Mouse (Mus musculus): Measurements from ENCODE around the gene Cct8. TPM values are rescaled to one million over a fixed set of nuclear protein-coding genes. Genes with fewer than 3 reads are reported as not detected.

The Cct8 gene
- 4.0 and 6.1 TPM in 2 replicates for polyA plus RNA-seq (2012; rRNA removed; ENCODE audit: low replicate concordance)

DNA sequence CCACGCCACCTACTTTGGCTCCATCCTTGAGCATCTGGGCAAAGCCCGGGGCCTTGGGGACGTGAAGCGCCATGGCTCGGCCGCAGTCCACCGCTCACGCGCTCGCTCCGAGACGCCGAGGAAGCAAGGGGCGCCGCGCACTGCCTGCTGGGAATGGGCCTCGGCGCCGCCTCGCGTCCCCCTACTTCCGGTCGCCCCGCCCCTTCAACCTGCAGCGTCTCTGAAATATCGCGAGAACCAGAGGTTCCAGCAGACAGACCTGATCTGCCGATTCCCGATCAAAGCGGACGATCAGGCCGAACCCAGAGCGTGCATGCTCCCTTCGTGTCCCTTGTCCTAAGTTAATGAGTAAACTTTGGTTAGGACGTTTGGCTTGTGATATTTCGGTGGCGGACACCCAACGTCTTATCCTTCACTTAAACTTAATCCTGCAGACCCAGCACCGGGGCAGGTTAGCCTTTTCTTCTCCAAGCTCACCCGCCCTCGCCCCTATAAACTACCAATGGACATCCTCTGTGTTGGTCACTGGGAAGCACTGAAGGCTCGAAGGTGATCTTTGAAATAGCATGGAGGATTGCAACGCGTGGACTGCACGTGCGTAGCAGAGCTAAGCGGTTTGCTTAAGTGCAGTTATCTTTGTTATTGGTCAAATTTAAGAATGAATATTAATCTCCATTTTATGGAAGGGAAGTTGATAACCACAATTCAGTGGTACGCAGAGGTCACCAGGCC lies at the start of gene Cct8:
TSS of gene Cct8 (minus strand) at position 158 of the 732 bp plus-strand sequence.

DNA sequence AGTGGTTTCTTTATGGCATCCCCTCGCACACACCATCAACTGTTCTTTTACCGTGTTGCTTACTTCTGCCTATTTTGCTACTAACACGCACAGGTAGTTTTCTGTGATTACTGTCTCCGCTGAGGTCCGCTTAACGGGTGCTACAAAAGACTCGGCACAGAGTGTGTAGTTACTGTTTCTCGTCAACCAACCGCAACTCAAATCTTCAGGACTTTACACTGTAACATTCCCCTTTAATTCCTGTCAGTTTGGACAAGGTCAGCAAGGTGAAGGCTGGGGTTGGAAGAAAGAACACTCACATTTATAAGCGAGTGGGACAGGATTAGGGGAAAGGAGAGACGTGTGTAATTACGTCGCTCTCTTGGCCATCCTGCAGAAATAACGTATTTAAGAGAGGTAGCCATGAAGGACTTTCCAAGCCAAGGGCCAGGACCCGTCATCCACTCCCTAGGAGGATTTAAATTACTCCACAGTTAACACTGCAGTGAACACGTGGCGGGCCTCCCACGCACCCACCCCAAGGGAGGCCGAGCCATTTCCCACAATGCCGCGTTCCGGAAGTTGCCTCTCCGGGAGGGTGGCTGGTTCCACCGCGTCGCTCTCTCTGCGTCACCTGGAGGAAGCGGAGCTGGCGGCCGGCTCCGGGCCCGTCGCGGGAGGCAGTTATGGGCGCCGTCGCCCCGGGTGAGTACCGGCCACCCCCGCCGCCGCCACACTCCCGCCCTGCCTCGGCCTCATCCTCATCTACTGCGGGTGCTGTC lies 41.1 kb downstream of the Cct8 start, which contains the start of gene Usp16:
TSS of gene Usp16 (plus strand) at position 285 of the 761 bp plus-strand sequence.

GRCm38 (mm10) chr16:87440184-87440686 lies 55.4 kb downstream of the Cct8 start, which contains the start of gene Rwdd2b:
Gene Rwdd2b (minus strand): TSS chr16:87440573.

Other genes starting within 250 kb of the Cct8 start
- 0.85 and 2.2 TPM in 2 replicates for gene N6amt1, start 141.7 kb downstream of the Cct8 start, polyA plus RNA-seq (2012; rRNA removed; ENCODE audit: low replicate concordance)
- gene Ltn1, start 63.3 kb downstream of the Cct8 start, polyA plus RNA-seq (2012; rRNA removed; ENCODE audit: low replicate concordance): 0.62 and 1.0 TPM in 2 replicates
- 11.5 and 22.4 TPM in 2 replicates for gene Rwdd2b, start 55.3 kb downstream of the Cct8 start, polyA plus RNA-seq (2012; rRNA removed; ENCODE audit: low replicate concordance)
- 2.1 and 5.8 TPM in 2 replicates for gene Usp16, start 41.2 kb downstream of the Cct8 start, polyA plus RNA-seq (2012; rRNA removed; ENCODE audit: low replicate concordance)
- 0.25 TPM in 1 of 2 replicates, not detected in the other for gene Map3k7cl, start 57.5 kb upstream of the Cct8 start, polyA plus RNA-seq (2012; rRNA removed; ENCODE audit: low replicate concordance)
- gene Bach1, start 203.1 kb upstream of the Cct8 start, polyA plus RNA-seq (2012; rRNA removed; ENCODE audit: low replicate concordance): 4.1 and 10.5 TPM in 2 replicates

Measured in duodenum, adult 2 months (tissue).